Mouse (Mus musculus): ENCODE measurements at regions not wholly inside any gene's neighbourhood (a gene's known extent, or its start where the extent isn't known, plus 50 kb on each side); places are given as distances from the start of the nearest gene placed in this dataset.

- no peaks in the 10 kb centered on the region for H3K36me3 ChIP-seq (ENCODE audit: control insufficient read depth, insufficient read depth, low read length, poor library complexity, severe bottlenecking)
- H3K27me3 ChIP-seq (ENCODE audit: control insufficient read depth, insufficient read depth, low read length, poor library complexity, severe bottlenecking) = no peaks in the 10 kb centered on the region
- DNase-seq (ENCODE audit: low read depth, low spot score) = no peak
These were observed 268.8 kb upstream of the Id2 start for GRCm38 (mm10) chr12:25365600-25366267.

GRCm38 (mm10) chr12:25364966-25365568 lies 268.1 kb upstream of the Id2 start:
- H3K36me3 ChIP-seq (ENCODE audit: control insufficient read depth, insufficient read depth, low read length, poor library complexity, severe bottlenecking) = no peaks in the 10 kb centered on the region
- DNase-seq (ENCODE audit: low read depth, low spot score) = no peak
- no peaks in the 10 kb centered on the region for H3K27me3 ChIP-seq (ENCODE audit: control insufficient read depth, insufficient read depth, low read length, poor library complexity, severe bottlenecking)

- no peak for DNase-seq (ENCODE audit: low read depth, low spot score)
- no peaks in the 10 kb centered on the region for H3K36me3 ChIP-seq (ENCODE audit: control insufficient read depth, insufficient read depth, low read length, poor library complexity, severe bottlenecking)
- H3K27me3 ChIP-seq (ENCODE audit: control insufficient read depth, insufficient read depth, low read length, poor library complexity, severe bottlenecking) = no peaks in the 10 kb centered on the region
These were observed 266.9 kb upstream of the Id2 start for GRCm38 (mm10) chr12:25363839-25364238.

- Histone ChIP-seq H3K27me3 (ENCODE audit: control insufficient read depth, insufficient read depth, low read length, poor library complexity, severe bottlenecking) (no peaks in the 10 kb centered on the region), H3K36me3 (ENCODE audit: control insufficient read depth, insufficient read depth, low read length, poor library complexity, severe bottlenecking) (no peaks in the 10 kb centered on the region)
- no peak for DNase-seq (ENCODE audit: low read depth, low spot score)
These were observed 266.4 kb upstream of the Id2 start for GRCm38 (mm10) chr12:25363341-25363740.

- no peak for DNase-seq (ENCODE audit: low read depth, low spot score)
- no peaks in the 10 kb centered on the region for H3K27me3 ChIP-seq (ENCODE audit: control insufficient read depth, insufficient read depth, low read length, poor library complexity, severe bottlenecking)
- no peaks in the 10 kb centered on the region for H3K36me3 ChIP-seq (ENCODE audit: control insufficient read depth, insufficient read depth, low read length, poor library complexity, severe bottlenecking)
These were observed 265.8 kb upstream of the Id2 start for GRCm38 (mm10) chr12:25362771-25363170.

- H3K27me3 ChIP-seq (ENCODE audit: control insufficient read depth, insufficient read depth, low read length, poor library complexity, severe bottlenecking) = no peaks in the 10 kb centered on the region
- no peak for DNase-seq (ENCODE audit: low read depth, low spot score)
- no peaks in the 10 kb centered on the region for H3K36me3 ChIP-seq (ENCODE audit: control insufficient read depth, insufficient read depth, low read length, poor library complexity, severe bottlenecking)
These were observed 263.8 kb upstream of the Id2 start for GRCm38 (mm10) chr12:25360726-25361125.

- DNase-seq (ENCODE audit: low read depth, low spot score) = no peak
These were observed 263.0 kb upstream of the Id2 start for GRCm38 (mm10) chr12:25359931-25360330.

GRCm38 (mm10) chr12:25358846-25359525 lies 262.0 kb upstream of the Id2 start:
- no peaks in the 10 kb centered on the region for H3K27me3 ChIP-seq (ENCODE audit: control insufficient read depth, insufficient read depth, low read length, poor library complexity, severe bottlenecking)
- no peaks in the 10 kb centered on the region for H3K36me3 ChIP-seq (ENCODE audit: control insufficient read depth, insufficient read depth, low read length, poor library complexity, severe bottlenecking)
- DNase-seq (ENCODE audit: low read depth, low spot score) = peak; percentile 23

More at GRCm38 (mm10) chr12:25359931-25360330, 263.0 kb upstream of the Id2 start:
- H3K27me3 ChIP-seq (ENCODE audit: control insufficient read depth, insufficient read depth, low read length, poor library complexity, severe bottlenecking) = no peaks in the 10 kb centered on the region
- H3K36me3 ChIP-seq (ENCODE audit: control insufficient read depth, insufficient read depth, low read length, poor library complexity, severe bottlenecking) = no peaks in the 10 kb centered on the region

GRCm38 (mm10) chr12:25356774-25357173 lies 259.8 kb upstream of the Id2 start:
- Histone ChIP-seq H3K27me3 (ENCODE audit: control insufficient read depth, insufficient read depth, low read length, poor library complexity, severe bottlenecking) (no peaks in the 10 kb centered on the region), H3K36me3 (ENCODE audit: control insufficient read depth, insufficient read depth, low read length, poor library complexity, severe bottlenecking) (no peaks in the 10 kb centered on the region)
- DNase-seq (ENCODE audit: low read depth, low spot score) = no peak

- Histone ChIP-seq H3K27me3 (ENCODE audit: control insufficient read depth, insufficient read depth, low read length, poor library complexity, severe bottlenecking) (no peaks in the 10 kb centered on the region), H3K36me3 (ENCODE audit: control insufficient read depth, insufficient read depth, low read length, poor library complexity, severe bottlenecking) (no peaks in the 10 kb centered on the region)
- no peak for DNase-seq (ENCODE audit: low read depth, low spot score)
These were observed 258.3 kb upstream of the Id2 start for GRCm38 (mm10) chr12:25355217-25355616.

- no peak for DNase-seq (ENCODE audit: low read depth, low spot score)
- no peaks in the 10 kb centered on the region for H3K27me3 ChIP-seq (ENCODE audit: control insufficient read depth, insufficient read depth, low read length, poor library complexity, severe bottlenecking)
- no peaks in the 10 kb centered on the region for H3K36me3 ChIP-seq (ENCODE audit: control insufficient read depth, insufficient read depth, low read length, poor library complexity, severe bottlenecking)
These were observed 256.5 kb upstream of the Id2 start for GRCm38 (mm10) chr12:25353402-25353896.

- Histone ChIP-seq H3K36me3 (ENCODE audit: control insufficient read depth, insufficient read depth, low read length, poor library complexity, severe bottlenecking) (no peaks in the 10 kb centered on the region), H3K27me3 (ENCODE audit: control insufficient read depth, insufficient read depth, low read length, poor library complexity, severe bottlenecking) (no peaks in the 10 kb centered on the region)
- peak; percentile 15 for DNase-seq (ENCODE audit: low read depth, low spot score)
These were observed 255.2 kb upstream of the Id2 start for GRCm38 (mm10) chr12:25352160-25352559.

- Histone ChIP-seq H3K36me3 (ENCODE audit: control insufficient read depth, insufficient read depth, low read length, poor library complexity, severe bottlenecking) (no peaks in the 10 kb centered on the region), H3K27me3 (ENCODE audit: control insufficient read depth, insufficient read depth, low read length, poor library complexity, severe bottlenecking) (no peaks in the 10 kb centered on the region)
- no peak for DNase-seq (ENCODE audit: low read depth, low spot score)
These were observed 247.4 kb upstream of the Id2 start for GRCm38 (mm10) chr12:25344354-25344753.

- Histone ChIP-seq H3K27me3 (ENCODE audit: control insufficient read depth, insufficient read depth, low read length, poor library complexity, severe bottlenecking) (no peaks in the 10 kb centered on the region), H3K36me3 (ENCODE audit: control insufficient read depth, insufficient read depth, low read length, poor library complexity, severe bottlenecking) (no peaks in the 10 kb centered on the region)
- no peak for DNase-seq (ENCODE audit: low read depth, low spot score)
These were observed 241.8 kb upstream of the Id2 start for GRCm38 (mm10) chr12:25338771-25339170.

- no peak for DNase-seq (ENCODE audit: low read depth, low spot score)
- no peaks in the 10 kb centered on the region for H3K27me3 ChIP-seq (ENCODE audit: control insufficient read depth, insufficient read depth, low read length, poor library complexity, severe bottlenecking)
- no peaks in the 10 kb centered on the region for H3K36me3 ChIP-seq (ENCODE audit: control insufficient read depth, insufficient read depth, low read length, poor library complexity, severe bottlenecking)
These were observed 239.0 kb upstream of the Id2 start for GRCm38 (mm10) chr12:25335930-25336329.

Measured in splenic B cell, adult 2 months (primary cell).